Mouse (Mus musculus) small intestine, adult 2 months (tissue): ENCODE results near the gene A630001G21Rik.

Source experiments
- CTCF ChIP-seq: fragments of 200-500 bp; IDR thresholded peaks from 2 replicates; pipeline ENCODE4 v1.5.1; 2012; ENCODE audit warnings: low read depth, mild to moderate bottlenecking, control low read depth, inconsistent platforms, low read length, moderate library complexity, mixed read lengths; ENCODE audit not compliant: insufficient replicate concordance, insufficient read length; ENCODE audit errors: extremely low read depth
- POLR2A ChIP-seq: fragments of 200-500 bp; IDR thresholded peaks from 2 replicates; pipeline ENCODE4 v1.6.1; 2012; ENCODE audit warnings: low read depth, mild to moderate bottlenecking, control low read depth, inconsistent platforms, low read length, moderate library complexity

GRCm38 (mm10) chr1:85758969-85759293 is 19.5 kb downstream of the A630001G21Rik start:
- TF ChIP-seq POLR2A: no peak
- no peak for TF ChIP-seq CTCF
